Mouse (Mus musculus): ENCODE results near the gene Nr5a2. TPM values are rescaled to one million over a fixed set of nuclear protein-coding genes. Genes with fewer than 3 reads are reported as not detected.

Gene Nr5a2
- not detected for total RNA-seq (2023)

GRCm38 (mm10) chr1:136960428-136961012 is at the start of gene Nr5a2:
TSS of gene Nr5a2 (minus strand) at chr1:136960448.

Data from B cell, adult 67 days (primary cell).